Mouse (Mus musculus): ENCODE data around the gene Acot8. TPM values are rescaled to one million over a fixed set of nuclear protein-coding genes. Genes with fewer than 3 reads are reported as not detected.

The Acot8 gene
- polyA plus RNA-seq, 1 experiment = 15.7 TPM

GRCm38 (mm10) chr2:164832748-164833301 lies 28.1 kb upstream of the Acot8 start, which contains the start of gene Ctsa:
Ctsa (plus strand) TSS chr2:164832873.
- H3K27ac ChIP-seq (ENCODE audit: insufficient read depth, low read length) = 0 out of 2 replicates have a peak within 1 kb of the TSS, but pooled peaks have one; percentile 12
- no peaks in the 10 kb centered on the region for H3K9me3 ChIP-seq (replicated peaks; ENCODE audit: control insufficient read depth, insufficient read depth, low read length, poor library complexity, severe bottlenecking)
- peak within 1 kb of the TSS; percentile 78 for H3K9ac ChIP-seq (ENCODE audit: low read depth, poor library complexity, severe bottlenecking)
- TF ChIP-seq CTCF (IDR thresholded peaks at IDR 0.05; ENCODE audit: low read depth, low read length) (peak; percentile 40), POLR2A (IDR thresholded peaks at IDR 0.05; ENCODE audit: insufficient read depth, low read length) (no peak), EP300 (IDR thresholded peaks at IDR 0.05; ENCODE audit: insufficient read depth, low read depth, low read length) (0 out of 2 replicates have a peak, but pooled peaks have one; percentile 58)
- H3K4me3 ChIP-seq (ENCODE audit: low read depth, low read length) = peak within 1 kb of the TSS; percentile 84
- no peaks in the 10 kb centered on the region for H3K27me3 ChIP-seq (ENCODE audit: control insufficient read depth, insufficient read depth, low read length, poor library complexity, severe bottlenecking)
- peaks cover 12% of the 10 kb centered on the region for H3K36me3 ChIP-seq (ENCODE audit: control insufficient read depth, insufficient read depth, low read length, poor library complexity, severe bottlenecking)
- H3K4me1 ChIP-seq (ENCODE audit: control insufficient read depth, insufficient read depth, low read length) = no peaks in the 10 kb centered on the region

- H3K36me3 ChIP-seq (ENCODE audit: control insufficient read depth, insufficient read depth, low read length, poor library complexity, severe bottlenecking) = peaks cover 18% of the 10 kb centered on the region
- no peaks in the 10 kb centered on the region for H3K27me3 ChIP-seq (ENCODE audit: control insufficient read depth, insufficient read depth, low read length, poor library complexity, severe bottlenecking)
- no peaks in the 10 kb centered on the region for H3K4me1 ChIP-seq (ENCODE audit: control insufficient read depth, insufficient read depth, low read length)
- H3K27ac ChIP-seq (ENCODE audit: insufficient read depth, low read length) = no peak overlapping the region
- peak overlapping the region; percentile 84 for H3K4me3 ChIP-seq (ENCODE audit: low read depth, low read length)
- TF ChIP-seq EP300 (IDR thresholded peaks at IDR 0.05; ENCODE audit: insufficient read depth, low read depth, low read length) (no peak), CTCF (IDR thresholded peaks at IDR 0.05; ENCODE audit: low read depth, low read length) (no peak)
- no peaks in the 10 kb centered on the region for H3K9me3 ChIP-seq (replicated peaks; ENCODE audit: control insufficient read depth, insufficient read depth, low read length, poor library complexity, severe bottlenecking)
- H3K9ac ChIP-seq (ENCODE audit: low read depth, poor library complexity, severe bottlenecking) = peak overlapping the region; percentile 78
Measured at GRCm38 (mm10) chr2:164832032-164832747, 27.5 kb upstream of the Acot8 start.

GRCm38 (mm10) chr2:164831029-164831428 lies 26.3 kb upstream of the Acot8 start:
- Histone ChIP-seq H3K4me1 (ENCODE audit: control insufficient read depth, insufficient read depth, low read length) (no peaks in the 10 kb centered on the region), H3K4me3 (ENCODE audit: low read depth, low read length) (no peak overlapping the region), H3K27ac (ENCODE audit: insufficient read depth, low read length) (no peak overlapping the region), H3K9me3 (replicated peaks; ENCODE audit: control insufficient read depth, insufficient read depth, low read length, poor library complexity, severe bottlenecking) (no peaks in the 10 kb centered on the region), H3K27me3 (ENCODE audit: control insufficient read depth, insufficient read depth, low read length, poor library complexity, severe bottlenecking) (no peaks in the 10 kb centered on the region), H3K9ac (ENCODE audit: low read depth, poor library complexity, severe bottlenecking) (no peak overlapping the region), H3K36me3 (ENCODE audit: control insufficient read depth, insufficient read depth, low read length, poor library complexity, severe bottlenecking) (peaks cover 20% of the 10 kb centered on the region)
- TF ChIP-seq EP300 (IDR thresholded peaks at IDR 0.05; ENCODE audit: insufficient read depth, low read depth, low read length) (no peak), CTCF (IDR thresholded peaks at IDR 0.05; ENCODE audit: low read depth, low read length) (no peak), POLR2A (IDR thresholded peaks at IDR 0.05; ENCODE audit: insufficient read depth, low read length) (no peak)

- H3K4me3 ChIP-seq (ENCODE audit: low read depth, low read length) = no peak overlapping the region
- H3K9me3 ChIP-seq (replicated peaks; ENCODE audit: control insufficient read depth, insufficient read depth, low read length, poor library complexity, severe bottlenecking) = no peaks in the 10 kb centered on the region
- TF ChIP-seq POLR2A (IDR thresholded peaks at IDR 0.05; ENCODE audit: insufficient read depth, low read length) (no peak), CTCF (IDR thresholded peaks at IDR 0.05; ENCODE audit: low read depth, low read length) (no peak), EP300 (IDR thresholded peaks at IDR 0.05; ENCODE audit: insufficient read depth, low read depth, low read length) (no peak)
- no peaks in the 10 kb centered on the region for H3K27me3 ChIP-seq (ENCODE audit: control insufficient read depth, insufficient read depth, low read length, poor library complexity, severe bottlenecking)
- no peak overlapping the region for H3K9ac ChIP-seq (ENCODE audit: low read depth, poor library complexity, severe bottlenecking)
- peak overlapping the region; percentile 69 for H3K27ac ChIP-seq (ENCODE audit: insufficient read depth, low read length)
- H3K4me1 ChIP-seq (ENCODE audit: control insufficient read depth, insufficient read depth, low read length) = no peaks in the 10 kb centered on the region
- H3K36me3 ChIP-seq (ENCODE audit: control insufficient read depth, insufficient read depth, low read length, poor library complexity, severe bottlenecking) = peaks cover 36% of the 10 kb centered on the region
Measured at GRCm38 (mm10) chr2:164829090-164829489, 24.4 kb upstream of the Acot8 start.

- Histone ChIP-seq H3K27ac (ENCODE audit: insufficient read depth, low read length) (peak within 1 kb of the TSS; percentile 69), H3K4me1 (ENCODE audit: control insufficient read depth, insufficient read depth, low read length) (no peaks in the 10 kb centered on the region), H3K36me3 (ENCODE audit: control insufficient read depth, insufficient read depth, low read length, poor library complexity, severe bottlenecking) (peaks cover 36% of the 10 kb centered on the region), H3K9ac (ENCODE audit: low read depth, poor library complexity, severe bottlenecking) (peak within 1 kb of the TSS; percentile 19; the same call in 1 of the 2 replicates), H3K27me3 (ENCODE audit: control insufficient read depth, insufficient read depth, low read length, poor library complexity, severe bottlenecking) (no peaks in the 10 kb centered on the region), H3K4me3 (ENCODE audit: low read depth, low read length) (0 out of 2 replicates have a peak within 1 kb of the TSS, but pooled peaks have one; percentile 1), H3K9me3 (replicated peaks; ENCODE audit: control insufficient read depth, insufficient read depth, low read length, poor library complexity, severe bottlenecking) (no peaks in the 10 kb centered on the region)
- TF ChIP-seq CTCF (IDR thresholded peaks at IDR 0.05; ENCODE audit: low read depth, low read length) (no peak), POLR2A (IDR thresholded peaks at IDR 0.05; ENCODE audit: insufficient read depth, low read length) (no peak), EP300 (IDR thresholded peaks at IDR 0.05; ENCODE audit: insufficient read depth, low read depth, low read length) (no peak)
Measured at GRCm38 (mm10) chr2:164828437-164828836, 23.8 kb upstream of the Acot8 start, which contains the start of gene Spata25. Spata25 (minus strand) TSS chr2:164828537.
